Mouse (Mus musculus): Measurements from ENCODE around the gene Cdc25b.

- TF ChIP-seq CTCF (IDR thresholded peaks at IDR 0.05; ENCODE audit: low read depth) (no peak), EP300 (IDR thresholded peaks at IDR 0.05; ENCODE audit: low read depth) (no peak)
Measured at GRCm38 (mm10) chr2:131196606-131197316, 10.0 kb downstream of the Cdc25b start.

All from heart, postnatal 0 days (tissue).